Mouse (Mus musculus) forebrain, embryonic 10.5 days (tissue): Measurements from ENCODE around the gene Olfr373. TPM values are rescaled to one million over a fixed set of nuclear protein-coding genes. Genes with fewer than 3 reads are reported as not detected.
"Not testable (repeated sequence)": the region's sequence is repeated elsewhere in the genome, so short reads cannot be mapped to it uniquely, and the experiment has no call there.

Source experiments
- DNase-seq: peaks from one replicate; pipeline ENCODE4 v3.0.0-alpha.2; 2017; ENCODE audit warnings: low spot score; ENCODE audit errors: extremely low spot score
- H3K27ac ChIP-seq: fragments of 300-500 bp; sonication (generic); 2 replicates; pipeline ENCODE4 v1.5.1; 2016; ENCODE audit warnings: mild to moderate bottlenecking
- H3K27me3 ChIP-seq: fragments of 300-500 bp; sonication (generic); 2 replicates; pipeline ENCODE4 v1.6.1; 2016; ENCODE audit warnings: mild to moderate bottlenecking; ENCODE audit not compliant: poor library complexity, severe bottlenecking
- H3K36me3 ChIP-seq: fragments of 300-500 bp; sonication (generic); replicated peaks from 2 replicates; pipeline ENCODE4 v1.6.1; 2016; ENCODE audit warnings: mild to moderate bottlenecking, moderate library complexity
- H3K4me1 ChIP-seq: fragments of 300-500 bp; sonication (generic); 2 replicates; pipeline ENCODE4 v1.6.1; 2016
- H3K4me3 ChIP-seq: fragments of 300-500 bp; sonication (generic); 2 replicates; pipeline ENCODE4 v1.5.1; 2016; ENCODE audit warnings: mild to moderate bottlenecking, moderate library complexity
- H3K9me3 ChIP-seq: fragments of 300-500 bp; sonication (generic); 2 replicates; pipeline ENCODE4 v1.6.1; 2016; ENCODE audit warnings: mild to moderate bottlenecking, moderate library complexity
- WGBS: fragments of 180-500 bp; shearing (Covaris S2); methylation state at CpG from one replicate; pipeline ENCODE4 v1.1.7; 2016; 5-methylcytosine and 5-hydroxymethylcytosine counted together
- polyA plus RNA-seq: library from polyadenylated mRNA; unstranded; fragments of >200 nt; fragmentation: Nextera tagmentation; extraction: Ambion mirVana; gene quantifications from 2 replicates; pipeline ENCODE4 v1.2.1, GENCODE M21; 2016

The Olfr373 gene
- polyA plus RNA-seq, 1 experiment from 2014 or later = 0.06 TPM

- 76% methylated on average over 3 of the region's 3 CpGs for WGBS
- Histone ChIP-seq H3K36me3 (no peaks in the 10 kb centered on the region), H3K27ac (no peak overlapping the region), H3K27me3 (no peaks in the 10 kb centered on the region), H3K4me3 (no peak overlapping the region), H3K4me1 (no peaks in the 10 kb centered on the region), H3K9me3 (no peaks in the 10 kb centered on the region)
- DNase-seq = no peak
Observed at GRCm38 (mm10) chr8:72112486-72112885, 29.5 kb downstream of the Olfr373 start.

GRCm38 (mm10) chr8:72115202-72115601 lies 32.2 kb downstream of the Olfr373 start:
- no peak overlapping the region for H3K4me3 ChIP-seq
- no peaks in the 10 kb centered on the region for H3K9me3 ChIP-seq
- DNase-seq = no peak
- H3K4me1 ChIP-seq = no peaks in the 10 kb centered on the region
- no peaks in the 10 kb centered on the region for H3K27me3 ChIP-seq
- WGBS = 82% methylated on average over 2 of the region's 2 CpGs
- no peaks in the 10 kb centered on the region for H3K36me3 ChIP-seq
- no peak overlapping the region for H3K27ac ChIP-seq

GRCm38 (mm10) chr8:72118616-72119015 lies 35.6 kb downstream of the Olfr373 start:
- 51% methylated on average over 4 of the region's 4 CpGs for WGBS
- no peak for DNase-seq
- no peaks in the 10 kb centered on the region for H3K27me3 ChIP-seq
- H3K27ac ChIP-seq = no peak overlapping the region
- no peaks in the 10 kb centered on the region for H3K9me3 ChIP-seq
- no peaks in the 10 kb centered on the region for H3K36me3 ChIP-seq
- H3K4me3 ChIP-seq = no peak overlapping the region
- H3K4me1 ChIP-seq = peaks cover 9% of the 10 kb centered on the region

- H3K4me1 ChIP-seq, DNase-seq, H3K9me3 ChIP-seq, H3K4me3 ChIP-seq, H3K36me3 ChIP-seq, H3K27me3 ChIP-seq: not testable (repeated sequence)
- WGBS = 56% methylated on average over 3 of the region's 3 CpGs
- H3K27ac ChIP-seq = peak overlapping the region; percentile 40; the same call in 1 of the 2 replicates
Observed at GRCm38 (mm10) chr8:72121486-72121885, 38.5 kb downstream of the Olfr373 start.

GRCm38 (mm10) chr8:72121997-72122396 lies 39.0 kb downstream of the Olfr373 start:
- Histone ChIP-seq H3K27ac (peak overlapping the region; percentile 40; the same call in 1 of the 2 replicates), H3K4me1 (peaks cover 9% of the 10 kb centered on the region), H3K4me3 (no peak overlapping the region), H3K36me3 (no peaks in the 10 kb centered on the region), H3K27me3 (no peaks in the 10 kb centered on the region), H3K9me3 (no peaks in the 10 kb centered on the region)
- no peak for DNase-seq
- 42% methylated on average over 1 of the region's 1 CpGs for WGBS

- Histone ChIP-seq H3K27ac (no peak overlapping the region), H3K9me3 (no peaks in the 10 kb centered on the region), H3K4me1 (peaks cover 10% of the 10 kb centered on the region; the same call in 1 of the 2 replicates), H3K27me3 (no peaks in the 10 kb centered on the region), H3K36me3 (no peaks in the 10 kb centered on the region), H3K4me3 (no peak overlapping the region)
- WGBS = 82% methylated on average over 1 of the region's 1 CpGs
- no peak for DNase-seq
Observed at GRCm38 (mm10) chr8:72127834-72128233, 44.9 kb downstream of the Olfr373 start.

GRCm38 (mm10) chr8:72131251-72131650 lies 48.3 kb downstream of the Olfr373 start:
- Histone ChIP-seq H3K27ac (peak overlapping the region; percentile 48), H3K4me1 (peaks cover 25% of the 10 kb centered on the region), H3K36me3 (no peaks in the 10 kb centered on the region), H3K9me3 (no peaks in the 10 kb centered on the region), H3K27me3 (no peaks in the 10 kb centered on the region), H3K4me3 (no peak overlapping the region)
- DNase-seq = no peak
- WGBS = 70% methylated on average over 2 of the region's 2 CpGs

GRCm38 (mm10) chr8:72131901-72132300 lies 48.9 kb downstream of the Olfr373 start:
- H3K4me3 ChIP-seq = no peak overlapping the region
- H3K9me3 ChIP-seq = no peaks in the 10 kb centered on the region
- H3K27me3 ChIP-seq = no peaks in the 10 kb centered on the region
- H3K4me1 ChIP-seq = peaks cover 28% of the 10 kb centered on the region
- H3K36me3 ChIP-seq = no peaks in the 10 kb centered on the region
- no peak for DNase-seq
- H3K27ac ChIP-seq = peak overlapping the region; percentile 48
- 78% methylated on average over 2 of the region's 2 CpGs for WGBS

GRCm38 (mm10) chr8:72132417-72132816 lies 49.4 kb downstream of the Olfr373 start:
- peak overlapping the region; percentile 48; the same call in 1 of the 2 replicates for H3K27ac ChIP-seq
- WGBS = 83% methylated on average over 1 of the region's 1 CpGs
- H3K4me3 ChIP-seq = no peak overlapping the region
- H3K36me3 ChIP-seq = peaks cover under 1% of the 10 kb centered on the region; the same call in 1 of the 2 replicates
- H3K4me1 ChIP-seq = peaks cover 33% of the 10 kb centered on the region
- H3K9me3 ChIP-seq = no peaks in the 10 kb centered on the region
- H3K27me3 ChIP-seq = no peaks in the 10 kb centered on the region
- DNase-seq = no peak

GRCm38 (mm10) chr8:72132891-72133290 lies 49.9 kb downstream of the Olfr373 start:
- H3K27me3 ChIP-seq = no peaks in the 10 kb centered on the region
- H3K27ac ChIP-seq = peak overlapping the region; percentile 35; the same call in 1 of the 2 replicates
- H3K4me3 ChIP-seq = no peak overlapping the region
- 71% methylated on average over 1 of the region's 1 CpGs for WGBS
- peaks cover 38% of the 10 kb centered on the region for H3K4me1 ChIP-seq
- DNase-seq = no peak
- peaks cover 5% of the 10 kb centered on the region for H3K36me3 ChIP-seq
- H3K9me3 ChIP-seq = no peaks in the 10 kb centered on the region

GRCm38 (mm10) chr8:72133507-72133906 lies 50.5 kb downstream of the Olfr373 start:
- 69% methylated on average over 1 of the region's 1 CpGs for WGBS
- Histone ChIP-seq H3K4me1 (peaks cover 40% of the 10 kb centered on the region), H3K36me3 (peaks cover 11% of the 10 kb centered on the region), H3K4me3 (no peak overlapping the region), H3K27me3 (no peaks in the 10 kb centered on the region), H3K9me3 (no peaks in the 10 kb centered on the region), H3K27ac (peak overlapping the region; percentile 35; the same call in 1 of the 2 replicates)
- DNase-seq = no peak

GRCm38 (mm10) chr8:72134756-72135445 lies 51.9 kb downstream of the Olfr373 start, which contains the start of gene Tpm4:
Gene Tpm4 (plus strand): TSS chr8:72134975.
- peak within 1 kb of the TSS; percentile 70 for H3K4me3 ChIP-seq
- peak within 1 kb of the TSS; percentile 97 for H3K27ac ChIP-seq
- H3K4me1 ChIP-seq = peaks cover 40% of the 10 kb centered on the region
- no peaks in the 10 kb centered on the region for H3K27me3 ChIP-seq
- DNase-seq = no peak
- H3K9me3 ChIP-seq = no peaks in the 10 kb centered on the region
- under 1% methylated on average over 41 of the region's 49 CpGs for WGBS
- H3K36me3 ChIP-seq = peaks cover 25% of the 10 kb centered on the region

GRCm38 (mm10) chr8:72135446-72136301 lies 52.7 kb downstream of the Olfr373 start:
- Histone ChIP-seq H3K27ac (peak overlapping the region; percentile 97), H3K36me3 (peaks cover 33% of the 10 kb centered on the region), H3K27me3 (no peaks in the 10 kb centered on the region), H3K4me3 (peak overlapping the region; percentile 70), H3K4me1 (peaks cover 40% of the 10 kb centered on the region), H3K9me3 (no peaks in the 10 kb centered on the region)
- WGBS = under 1% methylated on average over 62 of the region's 62 CpGs
- DNase-seq = peak; percentile 74
